Mouse (Mus musculus) olfactory bulb, adult 2 months (tissue): ENCODE data around the gene Ifitm10. TPM values are rescaled to one million over a fixed set of nuclear protein-coding genes. Genes with fewer than 3 reads are reported as not detected.
"Not testable (repeated sequence)": the region's sequence is repeated elsewhere in the genome, so short reads cannot be mapped to it uniquely, and the experiment has no call there.

Source experiments
- H3K27ac ChIP-seq: fragments of 200-500 bp; 2 replicates; pipeline ENCODE4 v1.5.1; 2012; ENCODE audit warnings: low read depth, low read length; ENCODE audit not compliant: insufficient read depth
- H3K4me1 ChIP-seq: fragments of 200-500 bp; 2 replicates; pipeline ENCODE4 v1.6.1; 2012; ENCODE audit warnings: low read length; ENCODE audit not compliant: control insufficient read depth, insufficient read depth
- H3K4me3 ChIP-seq: fragments of 200-500 bp; 2 replicates; pipeline ENCODE4 v1.5.1; 2012; ENCODE audit warnings: mild to moderate bottlenecking, low read depth, low read length, moderate library complexity; ENCODE audit not compliant: insufficient read depth
- CTCF ChIP-seq: fragments of 200-500 bp; IDR thresholded peaks from 2 replicates; pipeline ENCODE4 v1.5.1; 2012; ENCODE audit warnings: low read depth, mild to moderate bottlenecking, low read length, moderate library complexity; ENCODE audit not compliant: insufficient read depth
- POLR2A ChIP-seq: fragments of 200-500 bp; IDR thresholded peaks from 2 replicates; pipeline ENCODE4 v1.6.1; 2012; ENCODE audit warnings: mild to moderate bottlenecking, low read depth, low read length, moderate library complexity; ENCODE audit not compliant: insufficient read depth
- WGBS: fragments of 180-500 bp; shearing (Covaris S2); methylation state at CpG from one replicate; pipeline ENCODE4 v1.1.7; 2018; 5-methylcytosine and 5-hydroxymethylcytosine counted together
- polyA plus RNA-seq: library from polyadenylated mRNA; stranded (reverse); fragments of >200 nt; gene quantifications from 2 replicates; pipeline ENCODE4 v1.2.4, GENCODE M21; 2012; ENCODE audit warnings: low replicate concordance; ENCODE audit not compliant: missing spikeins, insufficient read depth, insufficient read length

Gene Ifitm10
- polyA plus RNA-seq, 1 experiment = not detected

GRCm38 (mm10) chr7:142303249-142303648 is 70.3 kb downstream of the Ifitm10 start, which contains the start of gene Krtap5-4:
TSS of gene Krtap5-4 (plus strand) at chr7:142303549.
- 63% methylated on average over 3 of the region's 3 CpGs for WGBS
- Histone ChIP-seq H3K4me3 (no peak within 1 kb of the TSS), H3K27ac (no peak within 1 kb of the TSS), H3K4me1 (no peaks in the 10 kb centered on the region)
- no peak for TF ChIP-seq CTCF
- TF ChIP-seq POLR2A = no peak

DNA sequence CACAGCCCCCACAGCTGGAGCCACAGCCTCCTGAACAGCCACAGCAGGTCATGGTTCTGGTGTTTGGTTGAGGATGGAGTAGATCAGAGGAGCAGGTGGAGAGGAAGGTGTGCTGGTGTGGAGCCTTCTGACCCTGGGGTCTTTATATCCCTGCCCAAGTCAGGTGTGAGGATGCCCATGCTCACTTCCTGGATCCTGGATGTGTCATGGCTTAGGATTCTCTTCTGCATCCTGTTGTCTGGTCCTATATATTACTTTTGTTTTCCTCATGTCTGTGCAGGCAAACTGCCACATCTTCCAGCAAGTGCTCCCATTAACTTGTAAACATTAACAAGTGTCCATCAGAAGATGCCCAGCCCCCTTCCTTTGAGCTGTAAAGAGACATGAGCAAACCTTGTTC is 76.5 kb downstream of the Ifitm10 start, which contains the start of gene Krtap5-1:
Krtap5-1 (minus strand) TSS at position 101 of the 400 bp plus-strand sequence.
- not testable (repeated sequence) for H3K4me3 ChIP-seq, H3K4me1 ChIP-seq

GRCm38 (mm10) chr7:142296108-142296507 is 77.4 kb downstream of the Ifitm10 start:
- 34% methylated on average over 4 of the region's 4 CpGs for WGBS
- not testable (repeated sequence) for H3K4me1 ChIP-seq, H3K4me3 ChIP-seq, H3K27ac ChIP-seq

More for the DNA sequence above, 76.5 kb downstream of the Ifitm10 start, which contains the start of gene Krtap5-1:
- H3K27ac ChIP-seq = not testable (repeated sequence)

- H3K27ac ChIP-seq = no peak overlapping the region
- no peak overlapping the region for H3K4me3 ChIP-seq
- TF ChIP-seq POLR2A (no peak), CTCF (no peak)
- H3K4me1 ChIP-seq = no peaks in the 10 kb centered on the region
These were observed 78.1 kb downstream of the Ifitm10 start for GRCm38 (mm10) chr7:142295418-142295817.

- H3K4me3 ChIP-seq, H3K4me1 ChIP-seq, H3K27ac ChIP-seq: not testable (repeated sequence)
- WGBS = 0% methylated on average over 2 of the region's 2 CpGs
- 0 out of 2 replicates have a peak, but pooled peaks have one; percentile 21 for TF ChIP-seq CTCF
These were observed 79.7 kb downstream of the Ifitm10 start for GRCm38 (mm10) chr7:142293851-142294250.

- H3K4me3 ChIP-seq, H3K27ac ChIP-seq, H3K4me1 ChIP-seq: not testable (repeated sequence)
- WGBS = 92% methylated on average over 9 of the region's 9 CpGs
These were observed 87.5 kb downstream of the Ifitm10 start for GRCm38 (mm10) chr7:142285910-142286612.

- no peak overlapping the region for H3K4me3 ChIP-seq
- TF ChIP-seq CTCF = no peak
- TF ChIP-seq POLR2A = no peak
- H3K4me1 ChIP-seq = peaks cover 7% of the 10 kb centered on the region; the same call in 1 of the 2 replicates
- WGBS = 28% methylated on average over 23 of the region's 23 CpGs
- no peak overlapping the region; the same call in 1 of the 2 replicates for H3K27ac ChIP-seq
These were observed 88.3 kb downstream of the Ifitm10 start for GRCm38 (mm10) chr7:142285130-142285835.

GRCm38 (mm10) chr7:142284615-142285080 is 88.9 kb downstream of the Ifitm10 start:
- peak overlapping the region; percentile 51 for H3K27ac ChIP-seq
- no peak for TF ChIP-seq POLR2A
- peak; percentile 54; the same call in 1 of the 2 replicates for TF ChIP-seq CTCF
- WGBS = under 1% methylated on average over 19 of the region's 19 CpGs

DNA sequence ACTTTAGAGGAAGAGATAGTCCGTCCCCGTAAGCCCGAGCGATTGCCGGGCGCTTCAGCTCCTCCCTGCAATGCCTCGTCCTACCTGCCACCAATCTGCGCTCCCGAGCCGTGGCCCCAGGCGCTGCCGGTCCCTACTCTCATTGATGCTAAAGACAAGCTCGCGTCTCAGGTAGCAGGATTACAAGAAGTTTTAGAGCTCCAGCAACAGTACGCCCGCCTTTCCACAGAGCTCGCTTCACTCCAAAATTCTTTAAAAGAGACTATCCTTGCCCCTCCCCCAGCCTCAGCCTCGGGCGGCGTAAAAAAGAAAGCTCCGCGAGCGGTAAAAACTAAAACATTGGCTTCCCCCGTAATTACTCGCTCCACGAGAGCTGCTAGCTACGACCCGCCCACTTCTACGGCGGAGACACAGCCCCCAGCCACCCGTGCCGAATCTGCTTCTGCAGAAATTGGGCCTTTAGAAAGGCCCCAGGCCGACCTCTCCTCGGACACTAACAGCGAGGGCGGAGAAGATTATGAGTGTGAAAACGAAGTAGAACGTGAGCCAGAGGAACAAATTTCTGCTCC is 89.4 kb downstream of the Ifitm10 start:
- Histone ChIP-seq H3K4me1 (peaks cover 7% of the 10 kb centered on the region; the same call in 1 of the 2 replicates), H3K4me3 (peak overlapping the region; percentile 65), H3K27ac (peak overlapping the region; percentile 51)
- TF ChIP-seq CTCF (peak; percentile 7; the same call in 1 of the 2 replicates), POLR2A (no peak)
- WGBS = under 1% methylated on average over 38 of the region's 38 CpGs

More at GRCm38 (mm10) chr7:142284615-142285080, 88.9 kb downstream of the Ifitm10 start:
- Histone ChIP-seq H3K4me1 (peaks cover 7% of the 10 kb centered on the region; the same call in 1 of the 2 replicates), H3K4me3 (peak overlapping the region; percentile 65)

- not testable (repeated sequence) for H3K4me1 ChIP-seq, H3K4me3 ChIP-seq, H3K27ac ChIP-seq
- 75% methylated on average over 2 of the region's 2 CpGs for WGBS
These were observed 90.7 kb downstream of the Ifitm10 start for GRCm38 (mm10) chr7:142282847-142283246.

DNA sequence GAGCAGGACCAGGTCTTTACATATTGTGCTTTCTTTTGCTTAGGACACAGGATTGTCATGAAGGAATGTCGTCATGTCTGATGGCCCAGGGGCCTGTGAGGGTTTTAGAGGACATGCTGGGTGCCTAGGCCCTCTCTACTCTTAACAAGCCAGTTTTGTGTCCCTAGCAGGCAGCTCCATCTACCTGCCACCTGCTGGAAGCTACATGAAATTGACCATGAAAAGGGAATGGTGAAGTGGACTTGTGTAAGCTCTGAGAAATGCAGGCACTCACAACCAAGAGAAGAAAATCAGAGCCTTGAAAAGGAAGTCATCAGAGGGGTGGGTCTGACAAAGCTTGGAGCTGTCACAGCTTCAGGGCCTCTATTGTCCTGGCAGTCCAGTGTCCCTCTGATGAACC is 94.3 kb downstream of the Ifitm10 start:
- not testable (repeated sequence) for H3K27ac ChIP-seq, H3K4me1 ChIP-seq, H3K4me3 ChIP-seq
- WGBS = 78% methylated on average over 1 of the region's 1 CpGs
